Mouse (Mus musculus) kidney, adult 10 weeks (tissue): Measurements from ENCODE around the gene Krtap19-5. TPM values are rescaled to one million over a fixed set of nuclear protein-coding genes. Genes with fewer than 3 reads are reported as not detected.

Experiments used
- polyA plus RNA-seq: library from polyadenylated mRNA; stranded (reverse); fragments of 350-450 nt; fragmentation: Illumina TruSeq; extraction: RNeasy Lipid Tissue Mini Kit (QIAGEN cat#74804); gene quantifications from one replicate; pipeline ENCODE4 v1.2.3, GENCODE M21; 2014; ENCODE audit warnings: low read depth, low replicate concordance

Gene Krtap19-5
- not detected for polyA plus RNA-seq

GRCm38 (mm10) chr16:88896357-88896756 lies at the start of gene Krtap19-5:
TSS of gene Krtap19-5 (minus strand) at chr16:88896457.

GRCm38 (mm10) chr16:88932165-88932564 lies 35.9 kb upstream of the Krtap19-5 start, which contains the start of gene Krtap19-9b:
TSS of gene Krtap19-9b (minus strand) at chr16:88932265.

DNA sequence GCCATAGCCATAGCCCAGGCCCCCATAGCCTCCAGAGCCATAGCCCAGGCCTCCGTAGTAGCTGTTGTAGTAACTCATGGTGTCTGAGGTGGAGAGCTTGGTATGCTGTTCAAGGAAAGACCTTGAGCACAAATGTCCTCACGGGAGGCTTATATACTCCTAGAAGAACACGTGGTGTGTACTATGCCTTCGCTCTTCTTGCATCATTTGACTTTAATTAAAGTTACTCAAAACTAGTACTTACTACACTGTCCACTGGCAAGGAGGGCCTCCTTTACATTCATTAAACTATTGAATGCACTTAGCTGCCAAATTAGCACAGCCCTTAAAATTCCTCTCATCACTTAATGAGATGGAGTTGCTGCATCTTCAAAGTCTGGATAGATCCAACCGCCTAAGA lies 11.3 kb downstream of the Krtap19-5 start, which contains the start of gene Krtap19-4:
Gene Krtap19-4 (minus strand): TSS at position 101 of the 400 bp plus-strand sequence.

GRCm38 (mm10) chr16:88877938-88878337 lies 18.3 kb downstream of the Krtap19-5 start, which contains the start of gene Krtap19-3:
TSS of gene Krtap19-3 (minus strand) at chr16:88878038.

DNA sequence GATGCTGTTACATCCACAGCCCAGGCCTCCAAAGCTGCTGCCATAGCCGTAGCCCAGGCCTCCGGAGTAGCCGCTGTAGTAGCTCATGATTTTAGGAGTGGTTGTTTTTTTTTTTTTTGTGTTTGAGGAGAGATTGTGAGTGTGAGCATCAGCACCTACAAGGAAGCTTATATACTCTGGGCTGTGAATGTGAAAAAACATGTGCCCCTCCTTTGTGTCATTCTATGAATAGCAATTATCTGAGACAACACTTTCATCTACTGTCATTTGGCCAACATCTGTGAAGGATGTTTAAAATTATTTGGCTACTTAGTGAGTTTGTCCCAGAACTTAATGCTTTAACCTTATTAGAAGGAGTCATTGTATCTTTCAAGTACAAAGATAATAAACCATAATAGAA lies 22.1 kb downstream of the Krtap19-5 start, which contains the start of gene Krtap19-2:
Gene Krtap19-2 (minus strand): TSS at position 101 of the 400 bp plus-strand sequence.

GRCm38 (mm10) chr16:88869311-88869710 lies 26.9 kb downstream of the Krtap19-5 start, which contains the start of gene Krtap19-1:
TSS of gene Krtap19-1 (minus strand) at chr16:88869411.

Other genes with a start within 250 kb of the Krtap19-5 start
- not detected for gene Krtap26-1, start 248.7 kb downstream of the Krtap19-5 start, polyA plus RNA-seq
- gene Krtap27-1, start 224.8 kb downstream of the Krtap19-5 start, polyA plus RNA-seq, result not detected
- not detected for gene 2310061N02Rik, start 188.5 kb downstream of the Krtap19-5 start, polyA plus RNA-seq
- not detected for gene Krtap13-1, start 167.6 kb downstream of the Krtap19-5 start, polyA plus RNA-seq
- not detected for gene Krtap13, start 144.8 kb downstream of the Krtap19-5 start, polyA plus RNA-seq
- not detected for gene 2310034C09Rik, start 137.6 kb downstream of the Krtap19-5 start, polyA plus RNA-seq
- not detected for gene 2310057N15Rik, start 122.3 kb downstream of the Krtap19-5 start, polyA plus RNA-seq
- gene Gm5965, start 118.6 kb downstream of the Krtap19-5 start, polyA plus RNA-seq, result not detected
- not detected for gene Gm20741, start 84.2 kb downstream of the Krtap19-5 start, polyA plus RNA-seq
- gene Krtap15, start 76.2 kb downstream of the Krtap19-5 start, polyA plus RNA-seq, result not detected
- gene Krtap14, start 70.3 kb downstream of the Krtap19-5 start, polyA plus RNA-seq, result not detected
- not detected for gene Krtap19-1, start 27.0 kb downstream of the Krtap19-5 start, polyA plus RNA-seq
- gene Krtap19-2, start 22.2 kb downstream of the Krtap19-5 start, polyA plus RNA-seq, result not detected
- not detected for gene Krtap19-3, start 18.4 kb downstream of the Krtap19-5 start, polyA plus RNA-seq
- not detected for gene Krtap19-4, start 11.4 kb downstream of the Krtap19-5 start, polyA plus RNA-seq
- gene Krtap19-9b, start 35.8 kb upstream of the Krtap19-5 start, polyA plus RNA-seq, result not detected
- not detected for gene Krtap16-3, start 66.4 kb upstream of the Krtap19-5 start, polyA plus RNA-seq
- gene Krtap22-2, start 114.3 kb upstream of the Krtap19-5 start, polyA plus RNA-seq, result not detected
- not detected for gene Gm10229, start 118.8 kb upstream of the Krtap19-5 start, polyA plus RNA-seq
- gene Krtap6-1, start 135.2 kb upstream of the Krtap19-5 start, polyA plus RNA-seq, result not detected
- gene Gm10228, start 145.0 kb upstream of the Krtap19-5 start, polyA plus RNA-seq, result not detected
- not detected for gene Krtap6-5, start 151.4 kb upstream of the Krtap19-5 start, polyA plus RNA-seq
- gene 1110025L11Rik, start 167.5 kb upstream of the Krtap19-5 start, polyA plus RNA-seq, result not detected
- not detected for gene Krtap6-3, start 187.6 kb upstream of the Krtap19-5 start, polyA plus RNA-seq
- gene Gm6358, start 244.4 kb upstream of the Krtap19-5 start, polyA plus RNA-seq, result not detected